Mouse (Mus musculus) limb, embryonic 11.5 days (tissue): ENCODE results near the gene Nck1. TPM values are rescaled to one million over a fixed set of nuclear protein-coding genes. Genes with fewer than 3 reads are reported as not detected.

Experiments used
- ATAC-seq: fragments of 200-750 bp; cut with Nextera tagmentation; 2 replicates; pipeline ENCODE4 v1.8.0; 2017; ENCODE audit warnings: low read depth; ENCODE audit not compliant: insufficient number of reproducible peaks, low FRiP score, low TSS enrichment
- DNase-seq: peaks from one replicate; pipeline ENCODE4 v3.0.0-alpha.2; 2015; ENCODE audit warnings: low spot score
- H3K27ac ChIP-seq: fragments of 300-500 bp; sonication (generic); replicated peaks from 2 replicates; pipeline ENCODE4 v1.5.1; 2014; ENCODE audit warnings: low read depth, mild to moderate bottlenecking, low read length
- H3K27me3 ChIP-seq: fragments of 300-500 bp; sonication (generic); 2 replicates; pipeline ENCODE4 v1.6.1; 2014; ENCODE audit warnings: mild to moderate bottlenecking, low read length, mixed read lengths; ENCODE audit not compliant: control insufficient read depth, insufficient read depth
- H3K36me3 ChIP-seq: fragments of 300-500 bp; sonication (generic); 2 replicates; pipeline ENCODE4 v1.6.1; 2014; ENCODE audit warnings: mild to moderate bottlenecking, low read length, moderate library complexity, mixed read lengths; ENCODE audit not compliant: control insufficient read depth, insufficient read depth
- H3K4me1 ChIP-seq: fragments of 300-500 bp; sonication (generic); 2 replicates; pipeline ENCODE4 v1.6.1; 2014; ENCODE audit warnings: low read length, mixed read lengths; ENCODE audit not compliant: control insufficient read depth, insufficient read depth
- H3K4me2 ChIP-seq: fragments of 300-500 bp; sonication (generic); 2 replicates; pipeline ENCODE4 v1.6.1; 2014; ENCODE audit warnings: low read depth, mild to moderate bottlenecking, moderate library complexity; ENCODE audit not compliant: severe bottlenecking
- H3K4me3 ChIP-seq: fragments of 300-500 bp; sonication (generic); 2 replicates; pipeline ENCODE4 v1.5.1; 2014; ENCODE audit warnings: low read depth, low read length
- H3K9ac ChIP-seq: fragments of 300-500 bp; sonication (generic); 2 replicates; pipeline ENCODE4 v1.6.1; 2014; ENCODE audit warnings: mild to moderate bottlenecking, low read length
- H3K9me3 ChIP-seq: fragments of 300-500 bp; sonication (generic); 2 replicates; pipeline ENCODE4 v1.6.1; 2016; ENCODE audit warnings: low read length; ENCODE audit not compliant: control insufficient read depth
- WGBS: fragments of 180-500 bp; shearing (Covaris S2); extraction: QIAGEN DNeasy Blood & Tissue Kit; methylation state at CpG from one replicate; pipeline ENCODE4 v1.1.7; 2014; 5-methylcytosine and 5-hydroxymethylcytosine counted together
- polyA plus RNA-seq: library from polyadenylated mRNA; unstranded; fragments of >200 nt; fragmentation: Nextera tagmentation; extraction: Ambion mirVana; gene quantifications from 2 replicates; pipeline ENCODE4 v1.2.1, GENCODE M21; 2014

Gene Nck1
- polyA plus RNA-seq, 1 experiment from 2014 or later, result 80.6 TPM

GRCm38 (mm10) chr9:100488056-100488713, 57.7 kb downstream of the Nck1 start:
- Histone ChIP-seq H3K4me3 (no peak overlapping the region), H3K27ac (no peak overlapping the region), H3K9ac (no peak overlapping the region), H3K9me3 (no peaks in the 10 kb centered on the region), H3K4me1 (no peaks in the 10 kb centered on the region), H3K27me3 (no peaks in the 10 kb centered on the region), H3K36me3 (no peaks in the 10 kb centered on the region; the same call in 1 of the 2 replicates), H3K4me2 (no peak overlapping the region)
- 83% methylated on average over 7 of the region's 7 CpGs for WGBS
- ATAC-seq, result no peak
- DNase-seq, result no peak

DNA sequence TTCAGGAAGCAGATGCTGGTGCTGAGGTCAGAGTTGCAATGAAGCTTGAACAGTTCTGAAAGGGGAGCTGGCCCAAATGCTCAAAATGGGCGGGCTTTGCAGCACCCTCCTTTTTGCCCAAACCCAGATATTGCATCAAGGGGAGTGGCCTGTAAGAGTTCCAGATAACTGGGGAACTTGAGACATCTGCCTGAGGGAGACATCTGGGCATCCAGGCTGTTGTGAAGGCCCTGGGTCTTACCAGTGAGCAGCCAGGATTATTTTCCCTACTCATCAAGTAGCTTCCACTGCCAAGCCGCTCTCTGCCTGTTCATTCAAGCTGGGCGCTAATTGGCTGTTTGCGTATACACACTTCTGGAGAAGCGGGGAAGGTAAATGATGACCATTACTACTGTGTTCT, 59.5 kb downstream of the Nck1 start, which contains the start of gene Il20rb:
TSS of gene Il20rb (minus strand) at position 358 of the 400 bp plus-strand sequence.
- Histone ChIP-seq H3K4me1 (no peaks in the 10 kb centered on the region), H3K27me3 (no peaks in the 10 kb centered on the region), H3K4me3 (no peak within 1 kb of the TSS), H3K9me3 (no peaks in the 10 kb centered on the region), H3K9ac (no peak within 1 kb of the TSS), H3K36me3 (no peaks in the 10 kb centered on the region; the same call in 1 of the 2 replicates), H3K27ac (no peak within 1 kb of the TSS), H3K4me2 (no peak within 1 kb of the TSS)
- ATAC-seq (no peak), DNase-seq (no peak)
- 78% methylated on average over 5 of the region's 5 CpGs for WGBS

DNA sequence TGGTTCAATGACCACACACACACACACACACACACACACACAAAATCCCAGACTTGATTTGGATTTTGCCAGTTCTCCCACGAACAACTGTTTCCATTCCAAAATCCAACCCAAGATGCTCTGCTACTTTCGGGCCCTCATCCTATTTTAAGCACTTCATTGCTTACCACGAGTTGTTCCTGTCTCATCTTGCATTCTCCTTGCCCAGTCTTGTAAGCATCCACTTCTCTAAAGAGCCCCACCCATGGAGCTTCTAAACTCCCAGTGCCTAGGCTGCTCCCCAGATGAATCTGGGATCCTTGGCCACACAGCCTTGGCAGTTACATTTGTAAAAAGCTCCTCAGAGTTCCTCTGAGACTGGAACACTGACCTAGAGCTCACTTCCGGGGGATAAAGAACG, 62.6 kb downstream of the Nck1 start:
- no peaks in the 10 kb centered on the region for H3K9me3 ChIP-seq

GRCm38 (mm10) chr9:100481626-100482025, 64.3 kb downstream of the Nck1 start:
- DNase-seq (no peak), ATAC-seq (no peak)
- no peaks in the 10 kb centered on the region for H3K4me1 ChIP-seq
- H3K4me3 ChIP-seq, result no peak overlapping the region
- 66% methylated on average over 6 of the region's 6 CpGs for WGBS
- H3K9me3 ChIP-seq, result no peaks in the 10 kb centered on the region
- no peak overlapping the region for H3K9ac ChIP-seq
- no peak overlapping the region for H3K27ac ChIP-seq
- H3K27me3 ChIP-seq, result no peaks in the 10 kb centered on the region
- no peaks in the 10 kb centered on the region for H3K36me3 ChIP-seq
- H3K4me2 ChIP-seq, result no peak overlapping the region

More for the DNA sequence above, 62.6 kb downstream of the Nck1 start:
- Histone ChIP-seq H3K9ac (no peak overlapping the region), H3K36me3 (no peaks in the 10 kb centered on the region), H3K27ac (no peak overlapping the region), H3K4me3 (no peak overlapping the region), H3K27me3 (no peaks in the 10 kb centered on the region), H3K4me1 (no peaks in the 10 kb centered on the region), H3K4me2 (no peak overlapping the region)
- DNase-seq (no peak), ATAC-seq (no peak)
- WGBS, result 90% methylated on average over 5 of the region's 5 CpGs

DNA sequence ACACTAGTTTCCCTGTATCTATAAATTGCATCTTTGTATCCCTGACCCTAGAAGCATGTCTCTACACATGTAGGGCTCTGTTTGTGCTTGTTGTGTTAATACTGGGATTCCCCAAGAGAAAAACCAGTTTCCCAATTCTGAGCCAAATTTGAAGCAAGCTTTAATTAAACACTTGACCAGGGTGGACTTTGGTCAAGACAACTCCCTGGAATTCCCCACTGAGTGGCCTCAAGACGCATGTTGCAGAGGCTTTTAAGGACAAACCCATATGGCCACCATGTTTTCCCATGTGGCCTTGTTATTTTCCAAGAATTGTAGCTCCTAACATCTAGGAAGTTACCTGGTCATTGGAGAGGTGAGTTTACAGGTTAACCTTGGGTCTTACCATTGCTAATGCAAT, 71.9 kb downstream of the Nck1 start:
- DNase-seq, result no peak
- Histone ChIP-seq H3K9ac (no peak overlapping the region), H3K4me1 (no peaks in the 10 kb centered on the region)

DNA sequence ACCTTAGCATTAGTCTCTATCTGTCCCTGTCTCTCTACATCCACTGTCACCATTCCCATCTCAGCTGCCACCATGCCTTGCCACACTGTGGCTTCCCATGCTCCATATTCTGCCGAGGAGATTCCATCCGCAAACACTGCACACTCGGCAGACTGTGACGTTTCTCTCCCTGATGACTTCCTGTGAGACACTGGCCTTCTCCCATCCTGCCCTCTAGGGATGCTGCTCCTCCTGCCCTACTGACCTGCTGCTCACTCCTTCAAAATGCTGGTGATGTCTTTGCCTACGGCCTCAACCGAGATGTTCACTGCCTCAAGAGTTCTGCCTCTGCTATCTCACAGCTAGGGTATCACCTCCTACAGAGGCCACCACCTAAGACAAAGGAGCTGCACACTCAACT, 72.6 kb downstream of the Nck1 start:
- Histone ChIP-seq H3K27me3 (no peaks in the 10 kb centered on the region), H3K36me3 (no peaks in the 10 kb centered on the region), H3K27ac (no peak overlapping the region), H3K9ac (no peak overlapping the region), H3K4me3 (no peak overlapping the region), H3K9me3 (no peaks in the 10 kb centered on the region), H3K4me1 (no peaks in the 10 kb centered on the region), H3K4me2 (no peak overlapping the region)
- ATAC-seq, result no peak
- WGBS, result 88% methylated on average over 6 of the region's 6 CpGs
- DNase-seq, result no peak

More for the DNA sequence above, 71.9 kb downstream of the Nck1 start:
- Histone ChIP-seq H3K27me3 (no peaks in the 10 kb centered on the region), H3K4me3 (no peak overlapping the region), H3K27ac (no peak overlapping the region), H3K36me3 (no peaks in the 10 kb centered on the region), H3K9me3 (no peaks in the 10 kb centered on the region), H3K4me2 (no peak overlapping the region)
- ATAC-seq, result no peak
- 89% methylated on average over 1 of the region's 1 CpGs for WGBS

DNA sequence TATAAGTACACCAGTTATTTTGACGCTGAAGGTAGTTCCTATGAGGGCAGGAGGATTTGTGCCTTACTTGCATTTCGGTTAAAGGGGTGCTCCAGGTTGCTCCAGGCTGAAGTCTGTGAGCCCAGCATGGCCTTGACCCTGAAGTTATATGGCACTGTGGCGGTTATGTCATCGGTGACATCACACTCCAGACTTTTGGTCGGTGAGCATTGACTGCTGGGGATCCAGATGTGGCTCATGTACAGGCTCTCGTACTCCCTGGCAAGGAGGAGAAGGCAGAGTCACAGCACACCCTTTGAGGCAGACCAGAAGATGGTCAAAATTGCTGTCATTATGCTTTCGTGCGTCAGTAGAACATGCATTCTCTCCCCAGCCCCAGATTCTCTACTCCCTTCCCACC, 73.0 kb downstream of the Nck1 start:
- Histone ChIP-seq H3K9me3 (no peaks in the 10 kb centered on the region), H3K4me2 (no peak overlapping the region), H3K36me3 (no peaks in the 10 kb centered on the region), H3K9ac (no peak overlapping the region), H3K27ac (no peak overlapping the region), H3K4me1 (no peaks in the 10 kb centered on the region), H3K27me3 (no peaks in the 10 kb centered on the region), H3K4me3 (no peak overlapping the region)
- DNase-seq, result no peak
- no peak for ATAC-seq
- WGBS, result 92% methylated on average over 8 of the region's 8 CpGs

DNA sequence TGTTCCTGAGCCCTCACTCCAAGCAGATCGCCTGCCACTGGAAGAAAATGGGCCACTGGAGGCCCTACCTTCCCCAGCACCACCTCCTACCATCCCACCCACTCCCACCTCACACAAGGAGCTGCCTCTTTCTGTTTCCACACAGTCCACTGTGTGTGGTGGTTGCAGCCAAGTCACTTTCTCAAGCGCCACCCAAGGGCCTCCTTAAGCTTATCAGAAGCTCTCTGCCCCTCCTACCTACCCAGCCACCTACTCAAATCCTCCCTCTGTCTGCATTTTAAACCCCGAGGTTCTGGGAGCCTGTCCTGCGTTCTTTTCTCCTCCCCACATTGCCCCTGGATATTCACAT, 74.4 kb downstream of the Nck1 start:
- no peaks in the 10 kb centered on the region; the same call in 1 of the 2 replicates for H3K36me3 ChIP-seq
- H3K9me3 ChIP-seq, result no peaks in the 10 kb centered on the region
- no peak overlapping the region for H3K9ac ChIP-seq
- H3K27ac ChIP-seq, result no peak overlapping the region
- H3K27me3 ChIP-seq, result no peaks in the 10 kb centered on the region
- H3K4me3 ChIP-seq, result no peak overlapping the region
- DNase-seq (no peak), ATAC-seq (no peak)
- H3K4me2 ChIP-seq, result no peak overlapping the region
- 78% methylated on average over 4 of the region's 4 CpGs for WGBS
- H3K4me1 ChIP-seq, result no peaks in the 10 kb centered on the region
